Mouse (Mus musculus) left cerebral cortex, adult 18-20 months (tissue): ENCODE results near the gene Sgk1. TPM values are rescaled to one million over a fixed set of nuclear protein-coding genes. Genes with fewer than 3 reads are reported as not detected.

Source experiments
- DNase-seq, 2 experiments: peaks; one replicate each; pipeline ENCODE4 v3.0.0; 2021 to 2022; ENCODE audit warnings: low spot score in 2 of 2, mixed read lengths in 1 of 2
- total RNA-seq, 2 experiments: library from RNA; stranded (reverse); gene quantifications; 2 replicates each; pipeline ENCODE4 v1.2.3; 2021

Sgk1 gene
- total RNA-seq, 2 experiments from 2014 or later, result 77.2 to 101 TPM

DNA sequence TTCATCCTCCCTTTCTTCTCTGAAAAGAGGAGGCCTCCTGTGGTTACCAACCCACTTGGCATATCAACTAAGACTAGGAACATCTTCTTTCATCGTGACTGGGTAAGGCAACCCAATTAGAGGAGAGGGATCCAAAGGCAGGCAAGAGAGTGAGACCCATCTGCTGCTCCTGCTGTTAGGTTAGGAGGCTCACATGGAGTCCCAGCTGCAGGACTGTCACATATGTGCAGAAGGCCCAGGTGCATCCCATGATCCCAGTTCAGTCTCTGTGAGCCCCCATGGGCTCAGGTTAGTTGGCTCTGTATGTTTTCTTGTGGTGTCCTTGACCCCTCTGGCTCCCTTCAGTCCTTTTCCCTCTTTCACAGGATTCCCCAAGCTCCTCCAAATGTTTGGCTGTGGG lies 32.8 kb downstream of the Sgk1 start:
- DNase-seq, result no peak

GRCm38 (mm10) chr10:21916301-21917071 lies 34.5 kb downstream of the Sgk1 start:
- no peak for DNase-seq

DNA sequence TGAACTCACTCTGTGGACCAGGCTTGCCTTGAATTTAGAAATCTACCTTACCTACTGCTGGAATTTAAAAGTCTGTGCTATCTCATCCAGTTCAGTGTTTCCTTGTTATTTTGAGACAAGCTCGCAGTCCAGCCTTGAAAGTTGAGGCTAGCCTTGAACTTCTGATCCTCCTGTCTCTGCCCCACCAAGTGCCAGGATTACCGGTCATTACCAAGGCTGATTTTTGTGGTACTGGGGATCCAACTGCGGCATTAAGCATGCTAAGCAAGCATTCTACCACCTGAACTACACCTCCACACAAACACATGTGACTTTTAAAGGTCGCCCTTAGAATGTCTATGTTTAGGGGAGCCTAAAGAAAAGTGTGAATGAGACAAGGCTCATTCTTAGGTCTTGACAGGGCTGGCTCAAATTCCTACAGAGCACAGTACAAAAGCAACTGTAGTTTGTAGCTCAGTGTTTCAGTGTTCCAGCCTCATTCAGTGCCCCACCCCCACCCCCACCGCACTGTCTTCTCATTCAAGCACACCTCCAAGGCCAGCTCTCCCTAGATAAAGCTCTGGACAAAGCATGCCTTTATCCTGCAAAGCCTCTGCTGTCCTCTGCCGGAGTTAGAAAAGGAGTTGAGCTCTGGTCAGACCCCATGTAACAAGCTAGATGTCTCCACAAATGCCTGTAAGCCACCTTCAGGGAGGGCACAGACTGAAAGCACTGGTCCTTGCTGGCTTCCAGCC lies 36.2 kb downstream of the Sgk1 start:
- no peak for DNase-seq

DNA sequence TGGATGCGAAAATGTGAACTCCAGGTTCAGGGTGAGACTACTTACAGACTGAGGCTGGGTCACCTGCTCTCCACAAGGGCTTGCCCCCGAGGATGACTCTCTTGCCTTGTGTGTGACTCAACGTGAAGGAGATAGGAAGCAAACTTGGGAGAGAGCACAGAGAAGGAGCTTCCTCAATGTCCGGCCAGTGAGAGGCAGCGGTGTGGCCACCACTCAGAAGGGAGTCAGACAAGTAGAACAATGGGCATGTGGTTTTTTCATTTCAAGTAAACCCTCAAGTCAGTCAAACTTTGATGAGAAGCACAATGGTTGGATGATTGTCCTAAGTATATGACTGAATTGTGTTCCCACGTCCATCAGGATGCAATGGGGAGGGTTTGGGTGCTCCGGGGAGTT lies 36.8 kb downstream of the Sgk1 start:
- DNase-seq, result no peak

DNA sequence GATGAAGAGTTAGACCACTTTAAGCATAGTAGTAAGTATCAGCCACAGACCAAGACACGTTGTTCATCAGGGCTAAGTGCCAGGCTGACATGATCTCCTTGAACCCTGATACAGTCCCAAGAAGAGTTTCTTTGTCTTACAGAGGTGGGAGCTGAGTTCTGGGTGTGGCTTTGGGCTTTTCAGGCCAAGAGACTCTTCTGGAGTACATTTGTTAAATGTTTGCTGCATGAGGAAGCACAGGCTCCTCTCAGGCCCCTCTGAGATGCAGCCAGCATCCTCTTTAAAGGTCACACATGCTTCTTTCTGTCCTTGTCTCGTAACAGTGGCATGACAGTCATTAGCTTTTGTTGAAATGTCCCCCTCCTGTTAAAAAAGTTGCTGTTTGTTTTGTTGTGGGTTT lies 38.6 kb downstream of the Sgk1 start:
- DNase-seq, result no peak

DNA sequence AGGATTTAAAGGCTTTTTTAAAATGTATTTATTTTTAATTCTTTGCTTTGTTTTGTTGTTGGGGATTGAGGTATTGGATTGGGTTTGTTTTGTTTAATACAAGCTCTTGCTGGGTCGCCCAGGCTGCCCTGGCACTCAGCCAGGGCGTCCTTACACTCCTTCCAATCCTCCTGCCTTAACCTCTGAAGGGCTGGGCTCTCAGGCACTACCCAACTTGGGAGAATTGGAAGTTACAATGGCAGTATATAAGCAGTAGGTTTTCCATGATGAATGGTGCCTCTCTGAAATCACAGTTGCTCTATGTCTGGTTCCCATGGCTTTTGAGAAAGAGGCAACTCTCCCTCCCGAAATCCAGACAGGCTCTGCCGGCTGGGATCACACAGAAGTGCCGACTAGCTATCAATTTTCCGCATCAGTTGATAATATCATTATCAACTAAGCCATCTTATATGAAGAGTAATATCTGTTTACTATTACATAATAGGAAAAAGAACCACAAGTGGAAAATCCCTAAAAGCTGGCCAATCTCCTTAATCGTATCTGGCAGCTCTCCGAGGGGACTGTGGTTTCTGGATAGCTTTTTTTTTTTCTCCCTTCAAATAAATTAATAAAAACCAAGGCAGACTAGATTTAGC lies 40.8 kb downstream of the Sgk1 start:
- DNase-seq, result no peak

- DNase-seq, result peak; percentile 41 to 55
These were observed 41.5 kb downstream of the Sgk1 start for GRCm38 (mm10) chr10:21923495-21923952.

DNA sequence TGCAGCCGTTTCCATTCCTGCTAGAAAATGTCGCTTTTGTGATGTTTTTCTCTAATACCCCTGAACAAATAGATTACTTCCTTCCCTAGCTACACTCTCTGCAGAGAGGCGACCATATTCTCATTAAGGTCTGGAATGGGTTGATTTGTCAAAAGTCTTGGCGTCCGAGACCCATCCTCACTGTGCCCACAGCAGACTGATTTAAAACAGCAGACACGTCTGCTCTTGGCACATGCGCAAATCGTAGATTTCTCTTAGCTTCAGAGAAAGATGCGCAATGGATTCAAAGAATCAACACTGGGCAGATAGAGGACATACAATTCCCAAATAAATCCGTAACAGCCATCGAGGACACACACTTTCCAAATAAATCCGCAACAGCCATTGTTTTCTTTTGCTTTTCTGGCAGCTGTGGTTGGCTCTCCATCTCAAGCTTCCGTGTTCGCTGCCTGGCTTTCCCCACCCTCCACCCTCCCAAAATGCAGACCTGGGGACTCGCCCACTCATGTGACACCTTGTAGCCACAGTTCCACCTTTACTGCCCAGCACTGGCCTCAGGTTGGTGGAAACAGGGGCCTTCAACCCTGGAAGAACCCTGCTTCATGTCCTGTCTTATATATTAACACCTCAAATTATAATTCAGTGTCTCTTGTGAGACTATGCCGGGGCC lies 42.2 kb downstream of the Sgk1 start:
- DNase-seq, result peak; percentile 51 to 56

- DNase-seq, result no peak
These were observed 45.0 kb downstream of the Sgk1 start for GRCm38 (mm10) chr10:21926941-21927340.

GRCm38 (mm10) chr10:21930781-21931380 lies 48.9 kb downstream of the Sgk1 start:
- no peak for DNase-seq

DNA sequence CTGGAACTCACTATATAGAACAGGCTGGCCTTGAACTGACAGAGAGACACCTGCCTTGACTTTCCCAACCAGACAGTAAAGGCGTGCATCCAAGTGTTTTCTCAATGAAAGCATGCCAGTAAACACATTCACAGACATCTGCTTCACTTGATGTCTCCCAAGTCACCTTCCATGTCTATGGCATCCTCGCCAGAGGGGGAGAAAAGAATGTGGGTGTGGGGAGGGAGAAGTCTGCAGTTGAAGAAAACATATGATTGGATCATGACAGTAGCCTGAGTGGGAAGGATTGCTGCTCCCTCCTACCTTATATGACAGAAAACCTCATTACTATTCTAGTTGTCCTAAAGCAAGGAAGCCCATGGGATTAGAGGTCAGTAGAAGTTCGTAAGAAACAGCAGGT lies 50.8 kb downstream of the Sgk1 start:
- no peak for DNase-seq

DNA sequence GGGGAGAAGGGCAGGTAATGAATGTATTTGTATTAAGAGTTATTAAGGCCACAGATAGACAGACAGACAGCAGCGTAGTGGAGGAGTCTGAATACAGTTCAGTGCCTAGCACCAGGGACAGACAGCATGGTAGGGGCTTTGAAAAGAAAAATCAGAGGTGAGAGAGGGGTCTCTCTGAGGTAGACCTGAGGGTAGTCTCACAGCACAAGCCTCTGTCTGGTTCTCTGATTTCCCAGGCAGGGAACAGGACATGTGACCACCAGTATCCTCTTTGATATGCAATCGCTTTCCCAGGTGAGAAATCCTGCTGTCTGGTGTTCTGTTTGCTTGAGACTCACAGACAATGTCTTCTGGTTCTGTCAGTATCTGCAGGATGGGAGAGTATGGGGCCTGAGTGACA lies 52.8 kb downstream of the Sgk1 start:
- no peak for DNase-seq

DNA sequence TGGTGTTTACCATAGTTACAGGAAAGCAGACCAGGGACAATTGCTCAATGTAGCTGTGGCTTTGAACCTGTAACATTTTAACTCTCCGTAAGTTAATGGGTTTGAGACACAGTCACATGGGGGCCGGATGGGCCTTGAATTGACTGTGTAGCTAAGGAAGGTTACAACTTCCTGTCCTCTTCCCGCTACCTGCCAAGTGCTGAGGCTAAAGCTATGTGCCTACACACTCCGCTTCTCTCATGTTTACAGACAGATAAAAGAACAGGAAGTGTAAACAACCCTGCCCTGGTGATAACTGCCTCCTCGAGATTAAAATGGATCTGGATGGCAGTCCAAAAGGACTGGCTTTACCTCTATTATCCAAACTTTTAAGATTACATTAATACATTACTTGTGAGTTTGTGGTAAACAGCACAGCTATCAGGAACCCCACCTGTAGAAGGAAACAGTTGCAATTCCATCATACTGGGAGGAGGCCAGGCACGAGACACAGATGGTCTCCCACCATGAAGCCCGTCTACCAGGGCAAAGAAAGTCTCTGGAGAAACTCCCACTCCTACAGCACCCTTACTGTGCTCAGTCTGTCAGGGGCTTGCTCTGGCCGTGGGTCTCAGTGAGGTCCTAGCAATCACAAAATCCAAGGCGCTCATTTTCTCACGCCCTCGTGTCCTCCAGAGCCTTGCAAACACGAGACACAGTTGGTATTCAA lies 54.7 kb downstream of the Sgk1 start:
- DNase-seq, result no peak

- no peak for DNase-seq
These were observed 55.2 kb downstream of the Sgk1 start for GRCm38 (mm10) chr10:21937222-21937605.

- no peak for DNase-seq
These were observed 56.2 kb downstream of the Sgk1 start for GRCm38 (mm10) chr10:21938166-21938565.

DNA sequence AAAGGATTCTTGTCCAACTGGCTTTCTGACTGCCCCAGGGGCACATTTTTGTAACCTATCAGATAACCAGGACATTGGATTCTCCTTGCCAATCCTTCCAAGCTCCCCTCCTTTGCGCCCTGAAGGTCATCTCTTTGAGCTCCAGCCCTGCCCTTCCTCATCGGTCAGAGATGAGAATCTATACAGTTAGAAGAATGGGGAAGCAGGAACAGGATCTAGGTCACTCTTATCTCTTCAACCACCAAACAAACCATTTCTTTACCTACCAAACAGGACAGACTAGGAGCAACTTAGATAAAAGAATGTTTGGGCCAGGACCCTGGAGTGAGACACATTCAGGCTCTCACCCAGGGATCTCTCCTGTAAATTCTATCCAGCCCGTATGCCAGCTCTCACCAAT lies 59.3 kb downstream of the Sgk1 start:
- DNase-seq, result no peak

- no peak for DNase-seq
These were observed 61.2 kb downstream of the Sgk1 start for GRCm38 (mm10) chr10:21943145-21943700.

DNA sequence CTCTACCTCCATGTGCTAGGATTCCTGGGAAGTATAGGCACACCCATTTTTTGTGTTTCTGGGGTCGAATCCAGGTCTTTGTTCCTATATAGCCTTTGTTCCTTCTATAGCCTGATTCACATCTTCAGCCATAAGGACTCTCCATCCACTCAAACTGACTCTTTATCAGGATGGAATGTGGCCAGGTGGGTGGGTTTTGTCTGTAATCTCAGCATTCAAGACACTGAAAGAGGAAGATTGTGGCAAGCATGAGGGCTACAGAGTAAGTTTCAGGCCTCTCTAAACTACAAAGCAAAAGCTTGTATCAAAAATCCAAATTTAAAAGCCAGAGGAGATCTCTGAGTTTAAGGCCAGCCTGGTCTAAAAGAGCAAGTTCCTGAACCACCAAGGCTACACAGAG lies 63.2 kb downstream of the Sgk1 start:
- DNase-seq, result no peak

DNA sequence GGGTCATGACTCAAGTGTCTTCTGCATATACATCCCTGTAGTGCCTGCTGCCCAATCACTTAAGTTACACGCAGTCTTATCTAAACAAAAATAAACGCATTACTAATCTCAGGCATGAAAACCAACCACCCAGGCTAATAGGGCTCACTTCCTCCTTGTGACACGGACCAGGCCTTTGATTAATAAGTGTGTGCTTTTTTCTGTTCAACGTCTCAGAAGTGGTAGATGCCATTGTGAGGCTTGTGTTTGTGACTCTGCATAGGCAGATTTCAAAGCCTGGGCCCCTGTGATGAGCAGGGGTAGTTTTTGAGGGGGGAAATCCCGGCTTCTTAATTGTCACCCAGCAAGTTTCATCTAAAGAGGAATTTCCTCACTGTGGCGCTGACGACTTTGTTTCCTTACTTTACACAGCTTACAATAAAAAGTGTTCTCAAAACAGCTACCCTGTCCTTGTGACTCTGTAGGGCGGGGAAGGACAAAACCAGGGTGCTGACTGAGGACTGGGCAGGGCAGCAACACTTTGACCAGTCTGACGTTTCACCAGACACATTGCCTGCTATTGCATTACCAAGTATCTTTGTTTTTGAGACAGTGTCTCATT lies 64.9 kb downstream of the Sgk1 start:
- no peak for DNase-seq

GRCm38 (mm10) chr10:21952520-21952919 lies 70.5 kb downstream of the Sgk1 start:
- no peak for DNase-seq
